Mouse (Mus musculus) left cerebral cortex, postnatal 25 days (tissue): Measurements from ENCODE around the gene Rarres1. TPM values are rescaled to one million over a fixed set of nuclear protein-coding genes. Genes with fewer than 3 reads are reported as not detected.

Source experiments
- DNase-seq, 2 experiments: peaks; one replicate each; pipeline ENCODE4 v3.0.0; 2022; ENCODE audit warnings: low spot score in 2 of 2, mixed read lengths in 1 of 2
- intact Hi-C: fragments of 180-260 bp; cut with DNase I; formaldehyde crosslinking; loops from one replicate; pipeline ENCODE4 v1.15.1; 2025
- total RNA-seq, 2 experiments: library from RNA; stranded (reverse); gene quantifications; 2 replicates each; pipeline ENCODE4 v1.2.3; 2021

Gene Rarres1
- 1 to 10 TPM; 1.3 to 1.8 TPM for total RNA-seq

- peak in 1 of 2 experiments; percentile 8 for DNase-seq
- intact Hi-C loops = loop anchor here (5.0 kb wide), 1 partner anchor 532 kb away; no protein-coding TSS in a partner anchor
Measured at GRCm38 (mm10) chr3:67515274-67515801, at the start of gene Rarres1. Gene Rarres1, minus strand, starts transcription at chr3:67515523.

DNA sequence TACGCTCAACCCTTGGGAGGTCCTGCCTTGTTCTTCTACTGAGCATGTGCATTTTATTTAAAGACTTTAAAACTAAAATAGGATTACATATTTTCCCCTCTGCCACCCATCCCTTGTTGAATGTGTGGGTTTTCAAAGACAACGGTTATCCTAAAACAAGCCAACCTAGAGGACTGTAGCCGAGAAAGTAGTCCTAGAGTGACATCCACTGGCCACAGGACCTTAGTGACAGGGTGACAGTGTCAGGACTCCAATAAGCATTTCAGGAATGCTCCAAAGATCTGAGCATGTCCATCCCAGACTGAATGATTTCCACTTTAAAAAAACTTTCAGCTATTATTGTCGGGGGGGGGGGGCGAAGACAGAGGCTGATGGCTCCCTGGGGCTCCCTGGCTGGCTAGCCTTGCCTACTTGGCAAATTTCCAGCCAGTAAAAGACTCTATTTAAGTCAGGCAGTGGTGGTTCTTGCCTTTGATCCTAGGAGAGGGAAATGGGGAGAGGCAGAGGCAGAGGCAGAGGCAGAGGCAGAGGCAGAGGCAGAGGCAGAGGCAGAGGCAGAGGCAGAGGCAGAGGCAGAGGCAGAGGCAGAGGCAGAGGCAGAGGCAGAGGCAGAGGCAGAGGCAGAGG is 49.5 kb upstream of the Rarres1 start:
- intact Hi-C loops = loop anchor here (10.0 kb wide), 1 partner anchor 130 kb away; the partner anchor contains the start of gene Gfm1
- DNase-seq = peak; percentile 6 to 17

GRCm38 (mm10) chr3:67557718-67558354 is 42.5 kb upstream of the Rarres1 start:
- intact Hi-C loops = no loop called here
- DNase-seq = no peak

GRCm38 (mm10) chr3:67557200-67557651 is 41.9 kb upstream of the Rarres1 start:
- DNase-seq = no peak
- intact Hi-C loops = no loop called here

- intact Hi-C loops = no loop called here
- DNase-seq = no peak
Measured at GRCm38 (mm10) chr3:67555211-67555610, 39.9 kb upstream of the Rarres1 start.

GRCm38 (mm10) chr3:67553927-67554448 is 38.7 kb upstream of the Rarres1 start:
- DNase-seq = no peak
- intact Hi-C loops = no loop called here

- DNase-seq = no peak
- intact Hi-C loops = no loop called here
Measured at GRCm38 (mm10) chr3:67553281-67553680, 38.0 kb upstream of the Rarres1 start.

- no peak for DNase-seq
- intact Hi-C loops = no loop called here
Measured at GRCm38 (mm10) chr3:67551193-67551592, 35.9 kb upstream of the Rarres1 start.

- DNase-seq = no peak
- intact Hi-C loops = no loop called here
Measured at GRCm38 (mm10) chr3:67543630-67544029, 28.3 kb upstream of the Rarres1 start.

DNA sequence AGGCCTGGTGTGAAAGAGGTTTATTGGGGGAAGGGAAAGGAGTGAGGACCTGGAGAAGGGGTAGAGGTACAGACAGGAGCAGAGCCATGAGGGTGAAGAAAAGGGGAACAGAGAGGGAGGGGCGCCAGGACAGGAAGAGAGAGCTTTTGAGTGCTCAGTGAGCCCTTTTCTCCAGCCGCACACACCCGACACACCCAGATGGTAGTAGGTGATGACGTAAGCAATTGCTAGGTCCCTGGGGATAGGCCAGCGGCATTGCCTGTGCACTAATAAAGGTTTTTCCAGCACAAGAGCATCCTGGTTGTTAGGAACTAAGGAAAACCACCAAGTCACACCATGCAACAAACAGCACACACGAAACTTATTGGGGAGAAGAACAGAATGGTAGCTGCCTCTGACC is 9.4 kb upstream of the Rarres1 start:
- no peak for DNase-seq
- intact Hi-C loops = no loop called here

DNA sequence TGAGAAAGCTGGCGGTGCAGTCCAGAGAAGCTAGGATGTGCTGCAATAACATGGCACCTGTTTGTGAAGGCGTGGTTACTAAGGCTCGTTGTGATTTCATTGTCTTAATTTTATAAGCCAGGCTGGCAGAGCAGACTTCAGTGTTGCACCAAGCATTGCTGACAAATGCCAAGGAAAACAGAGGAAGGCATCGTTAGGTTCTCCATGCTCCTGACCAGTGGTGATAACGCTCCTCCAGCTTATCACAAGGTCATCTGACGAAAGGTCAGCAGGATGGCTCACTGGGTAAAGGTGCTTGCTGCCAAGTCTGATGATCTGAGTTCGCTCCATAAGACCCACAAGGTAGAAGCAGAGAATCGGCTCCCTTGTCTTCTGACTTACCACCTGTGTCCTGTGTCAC is 7.4 kb upstream of the Rarres1 start:
- DNase-seq = no peak
- intact Hi-C loops = no loop called here

- no peak for DNase-seq
- intact Hi-C loops = no loop called here
Measured at GRCm38 (mm10) chr3:67520568-67521143, 5.3 kb upstream of the Rarres1 start.

DNA sequence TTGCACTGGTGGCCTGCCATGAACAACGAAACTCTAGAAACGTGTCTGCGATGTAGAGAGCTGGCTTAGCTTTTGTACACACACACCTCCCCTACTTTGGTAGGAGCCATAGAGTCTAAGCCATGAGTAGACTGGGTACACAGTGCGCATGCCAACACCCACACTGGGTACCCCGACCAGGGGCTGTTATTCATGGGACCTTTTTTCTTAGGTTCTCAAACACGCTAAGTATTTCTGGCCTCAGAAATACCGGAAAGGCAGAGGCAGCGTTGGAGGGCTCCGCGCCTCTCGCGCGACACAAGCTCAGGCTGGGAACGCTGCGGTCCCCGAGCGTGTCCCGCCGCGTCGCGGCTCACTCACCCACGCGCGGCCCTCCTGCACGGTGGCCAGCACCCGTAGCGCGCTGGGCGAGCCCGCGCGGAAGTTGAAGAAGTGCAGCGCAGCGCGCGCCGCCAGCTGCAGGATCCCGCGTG is 486 bp downstream of the Rarres1 start:
- intact Hi-C loops = loop anchor here (5.0 kb wide), 1 partner anchor 532 kb away; no protein-coding TSS in a partner anchor
- peak in 1 of 2 experiments; percentile 20 for DNase-seq

DNA sequence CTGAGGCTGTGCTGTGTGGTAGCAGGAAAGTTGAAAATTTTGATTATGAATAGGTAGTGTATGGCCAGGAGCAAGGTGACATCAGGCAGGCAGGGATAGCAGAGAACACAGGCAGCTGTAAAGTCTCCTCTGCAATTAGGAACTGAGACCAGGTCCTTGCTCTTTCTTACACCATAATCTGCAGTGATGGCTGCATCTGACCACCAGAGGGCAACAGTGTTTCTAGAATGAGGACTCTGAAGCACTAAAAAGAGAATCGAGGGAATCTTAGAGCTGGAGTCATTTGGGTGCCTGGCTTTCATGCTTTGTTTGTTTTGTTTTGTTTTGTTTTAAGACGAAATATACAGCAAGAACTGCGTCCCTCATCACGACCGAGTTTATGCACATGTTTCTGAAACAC is 2.5 kb downstream of the Rarres1 start:
- DNase-seq = peak; percentile 78 to 88
- intact Hi-C loops = loop anchor here (1.0 kb wide), 1 partner anchor 55 kb away; no protein-coding TSS in a partner anchor

GRCm38 (mm10) chr3:67508216-67508892 is 7.0 kb downstream of the Rarres1 start:
- intact Hi-C loops = no loop called here
- DNase-seq = peak in 1 of 2 experiments; percentile 67

DNA sequence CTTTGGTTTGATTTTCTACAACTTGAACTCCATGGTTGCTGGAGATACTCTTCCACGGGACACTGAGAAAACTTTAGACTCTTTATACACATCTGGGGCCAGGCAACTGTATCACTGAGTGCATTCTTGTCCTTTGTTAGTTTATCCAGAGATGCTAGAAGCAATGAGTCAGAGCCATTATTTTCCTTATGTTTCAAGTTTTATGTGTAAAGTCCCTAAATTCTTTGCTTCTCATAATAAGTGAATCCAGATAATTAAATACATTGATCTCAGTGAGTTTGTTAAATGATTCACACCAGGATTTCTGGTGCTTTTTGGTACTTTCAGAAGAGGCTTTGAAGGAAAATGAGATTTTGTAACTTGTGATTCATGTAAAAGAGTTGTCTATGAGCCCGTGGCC is 10.0 kb downstream of the Rarres1 start:
- DNase-seq = no peak
- intact Hi-C loops = no loop called here

GRCm38 (mm10) chr3:67503878-67504277 is 11.4 kb downstream of the Rarres1 start:
- intact Hi-C loops = no loop called here

DNA sequence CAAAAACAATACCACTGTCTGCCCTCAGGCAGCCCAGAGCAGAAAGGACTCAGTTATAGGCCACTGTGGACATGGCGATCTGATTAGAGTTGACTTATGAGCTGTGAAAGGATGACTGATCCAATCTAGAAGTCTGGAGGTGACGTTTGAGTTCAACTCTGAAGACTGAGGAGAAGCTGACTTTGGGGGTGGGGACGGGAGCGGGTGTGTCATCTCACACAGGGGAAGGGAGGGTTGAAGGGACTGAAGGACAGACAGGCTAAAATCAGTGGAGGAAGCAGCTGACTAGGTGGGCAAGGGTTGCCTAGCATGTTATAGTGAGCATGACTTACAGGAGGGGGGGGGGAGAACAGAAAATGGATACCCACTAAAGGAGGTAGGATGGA is 15.9 kb downstream of the Rarres1 start:
- intact Hi-C loops = no loop called here

More at GRCm38 (mm10) chr3:67503878-67504277, 11.4 kb downstream of the Rarres1 start:
- DNase-seq = no peak

GRCm38 (mm10) chr3:67498773-67499405 is 16.4 kb downstream of the Rarres1 start:
- no peak for DNase-seq
- intact Hi-C loops = no loop called here

More for the DNA sequence above, 15.9 kb downstream of the Rarres1 start:
- no peak for DNase-seq
